Mouse (Mus musculus): ENCODE measurements around the gene Orai3. TPM values are rescaled to one million over a fixed set of nuclear protein-coding genes. Genes with fewer than 3 reads are reported as not detected.

The Orai3 gene
- total RNA-seq, 2 experiments from 2014 or later: 16.8 to 20.5 TPM

DNA sequence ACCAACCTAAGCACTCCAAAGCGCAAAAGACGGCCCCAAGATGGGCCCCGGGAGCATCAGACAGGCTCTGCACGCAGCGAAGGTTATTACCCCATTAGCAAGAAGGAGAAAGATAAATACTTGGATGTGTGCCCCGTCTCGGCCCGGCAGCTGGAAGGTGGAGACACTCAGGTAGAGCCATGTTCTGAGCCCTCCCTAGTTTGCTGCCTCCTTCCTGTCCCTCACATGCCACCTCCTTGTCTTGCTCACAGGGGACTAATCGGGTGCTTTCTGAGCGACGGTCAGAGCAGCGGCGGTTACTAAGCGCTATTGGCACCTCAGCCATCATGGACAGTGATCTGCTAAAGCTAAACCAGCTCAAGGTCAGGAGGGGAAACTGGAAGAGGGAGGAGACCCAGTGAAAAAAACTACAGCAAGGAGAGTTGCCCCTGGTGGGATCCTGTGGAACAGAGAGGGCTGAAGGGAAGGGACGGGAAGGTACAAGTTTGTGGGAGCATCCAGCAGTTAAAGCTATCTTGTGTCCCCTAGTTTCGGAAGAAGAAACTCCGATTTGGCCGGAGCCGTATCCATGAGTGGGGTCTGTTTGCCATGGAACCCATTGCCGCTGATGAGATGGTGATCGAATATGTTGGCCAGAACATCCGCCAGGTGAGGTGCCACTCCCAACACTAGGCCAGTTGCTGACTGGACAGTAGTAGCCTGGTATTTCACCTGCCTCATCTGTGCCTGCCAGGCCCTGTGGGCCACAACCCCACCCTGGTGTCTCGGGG, 27.6 kb downstream of the Orai3 start:
- no peak for DNase-seq (ENCODE audit: low spot score in 2 of 2)

DNA sequence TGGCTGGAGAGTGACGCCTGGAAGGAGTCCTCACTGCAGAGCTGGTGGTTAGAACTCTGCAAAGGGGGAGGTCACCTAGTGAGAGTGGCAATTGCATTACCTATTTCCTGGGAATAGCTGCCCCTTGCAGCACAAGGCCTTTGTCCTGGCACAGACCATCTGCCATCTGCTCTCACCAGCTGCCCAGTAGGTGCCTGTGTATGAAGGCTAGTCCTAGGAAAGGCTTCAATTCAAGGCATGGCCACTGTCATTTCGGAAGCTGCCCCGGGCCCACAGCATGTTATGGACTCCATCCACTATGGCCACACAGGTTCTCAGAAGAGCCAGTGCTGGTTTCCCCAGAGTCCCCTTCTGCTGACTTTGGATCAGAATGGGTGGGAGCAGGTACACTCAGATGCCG, 29.0 kb downstream of the Orai3 start:
- no peak for DNase-seq (ENCODE audit: low spot score in 2 of 2)

DNA sequence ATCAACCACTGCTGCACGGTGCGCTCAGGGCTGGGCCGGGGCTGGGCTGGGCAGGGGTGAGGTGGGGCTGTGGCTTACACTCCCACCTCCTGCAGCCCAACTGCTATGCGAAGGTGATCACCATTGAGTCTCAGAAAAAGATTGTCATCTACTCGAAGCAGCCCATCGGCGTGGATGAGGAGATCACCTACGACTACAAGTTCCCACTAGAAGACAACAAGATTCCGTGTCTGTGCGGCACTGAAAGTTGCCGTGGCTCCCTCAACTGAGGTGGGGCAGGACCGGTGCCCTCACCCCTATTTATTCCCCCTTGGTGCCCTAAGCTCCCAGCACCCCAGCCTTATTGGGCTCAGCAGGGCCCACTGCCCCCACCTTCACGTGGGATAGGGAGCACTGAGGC, 29.6 kb downstream of the Orai3 start:
- no peak for DNase-seq (ENCODE audit: low spot score in 2 of 2)

DNA sequence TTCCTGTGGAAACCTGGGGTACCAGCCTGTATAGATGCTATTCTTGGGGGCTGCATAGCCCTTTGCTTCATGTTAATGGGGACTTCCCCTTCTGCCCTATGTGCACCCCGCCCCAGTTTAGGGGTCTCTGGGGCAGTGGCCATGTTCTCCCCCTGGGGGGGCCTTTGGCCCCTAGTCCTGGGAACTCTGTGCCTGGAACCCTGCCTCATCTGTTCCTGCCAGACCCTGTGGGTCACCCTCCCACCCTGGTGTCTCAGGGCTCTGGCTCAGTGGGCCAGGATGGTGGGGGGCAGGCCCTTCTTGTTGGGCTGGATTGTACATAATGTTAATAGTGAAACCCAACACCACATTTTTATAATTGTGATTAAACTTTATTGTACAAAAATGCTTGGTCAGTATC, 30.1 kb downstream of the Orai3 start:
- DNase-seq (ENCODE audit: low spot score in 2 of 2): no peak

DNA sequence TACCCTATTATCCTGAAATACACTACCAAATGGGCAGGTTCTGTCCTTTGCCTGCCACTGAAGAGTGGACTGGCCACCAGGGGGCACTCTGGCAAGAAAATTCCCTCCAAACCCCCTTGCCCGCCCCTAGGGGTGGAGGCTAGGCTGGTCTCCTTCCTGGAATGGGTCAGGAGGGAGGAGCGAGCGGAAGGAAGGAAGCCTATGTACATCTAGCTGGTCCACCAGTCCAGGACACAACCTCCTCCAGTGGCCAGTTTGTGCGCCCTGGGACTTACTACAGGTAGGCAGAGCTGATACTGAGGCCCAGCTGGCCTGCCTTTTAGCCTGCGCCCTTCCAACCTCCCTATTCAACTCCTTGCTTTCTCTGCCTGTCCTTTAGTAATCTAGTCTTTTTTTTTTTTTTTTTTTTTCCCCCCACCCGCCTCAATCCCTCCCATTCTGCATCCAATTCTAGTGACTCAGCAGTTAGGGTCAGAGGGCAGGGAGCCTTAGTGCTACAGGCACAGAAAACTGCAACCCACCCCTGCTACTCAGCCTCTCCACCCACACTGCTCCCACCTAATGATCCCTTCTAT, 30.9 kb downstream of the Orai3 start, which contains the start of gene Hsd3b7:
Gene Hsd3b7, plus strand, starts transcription at position 170 of the 575 bp plus-strand sequence.
- DNase-seq (ENCODE audit: low spot score in 2 of 2): peak; percentile 84 to 89

DNA sequence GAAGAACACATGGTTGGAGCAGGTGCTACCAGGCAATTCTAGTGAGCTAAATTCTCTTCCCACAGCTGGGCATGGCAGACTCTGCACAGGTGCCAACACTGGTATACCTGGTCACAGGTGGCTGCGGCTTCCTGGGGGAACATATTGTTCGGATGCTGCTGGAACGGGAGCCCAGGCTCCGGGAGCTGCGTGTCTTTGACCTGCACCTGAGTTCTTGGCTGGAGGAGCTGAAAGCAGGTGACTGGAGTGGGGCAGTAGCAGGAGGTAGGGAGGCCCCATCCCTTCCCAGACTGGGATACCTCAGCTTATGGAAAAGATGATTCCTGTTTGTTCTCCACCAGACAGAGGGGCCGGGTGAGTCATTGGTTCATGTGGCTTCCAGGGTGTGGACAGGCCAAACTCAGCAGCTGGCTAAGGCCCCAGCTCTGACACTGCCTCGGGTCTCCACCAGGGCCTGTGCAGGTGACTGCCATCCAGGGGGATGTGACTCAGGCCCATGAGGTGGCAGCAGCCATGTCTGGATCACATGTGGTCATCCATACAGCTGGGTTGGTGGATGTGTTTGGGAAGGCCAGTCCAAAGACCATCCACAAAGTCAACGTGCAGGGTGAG, 31.5 kb downstream of the Orai3 start:
- DNase-seq (ENCODE audit: low spot score in 2 of 2): no peak

DNA sequence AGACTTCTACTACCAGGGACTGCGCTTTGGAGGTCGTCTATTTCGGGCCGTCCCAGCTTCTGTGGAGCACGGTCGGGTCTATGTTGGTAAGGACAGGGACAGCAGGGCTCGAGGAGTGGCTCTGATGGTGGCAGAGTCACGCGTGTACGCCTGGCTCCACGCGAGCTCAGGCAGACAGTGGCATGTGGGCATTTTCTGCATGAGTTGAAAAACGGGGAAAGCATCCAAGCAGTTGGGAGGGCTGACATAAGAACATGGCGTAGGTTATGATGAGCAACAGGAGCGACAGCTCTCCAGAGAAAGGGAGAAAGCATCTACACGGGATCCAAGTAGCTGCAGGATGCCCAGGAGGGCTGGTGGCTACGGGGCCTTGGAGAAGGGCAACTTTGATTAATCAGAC, 32.7 kb downstream of the Orai3 start:
- DNase-seq (ENCODE audit: low spot score in 2 of 2): no peak

DNA sequence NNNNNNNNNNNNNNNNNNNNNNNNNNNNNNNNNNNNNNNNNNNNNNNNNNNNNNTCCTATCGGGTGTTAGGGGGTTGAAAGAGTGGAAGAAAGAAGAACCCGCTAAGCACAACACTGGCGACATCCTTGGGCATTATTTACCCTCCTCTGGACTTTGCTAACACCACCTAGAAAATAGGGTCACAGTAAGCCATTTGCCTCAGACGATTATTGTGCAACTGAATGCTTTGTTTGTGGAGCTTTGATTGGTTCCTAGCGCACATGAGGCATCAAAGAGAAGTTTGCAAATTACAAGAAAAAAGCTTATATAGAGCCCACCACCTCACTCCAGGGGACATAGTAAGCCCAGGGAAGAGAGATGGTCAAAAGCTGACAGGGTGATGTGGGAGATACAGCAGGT, 39.2 kb downstream of the Orai3 start:
- no peak for DNase-seq (ENCODE audit: low spot score in 2 of 2)

DNA sequence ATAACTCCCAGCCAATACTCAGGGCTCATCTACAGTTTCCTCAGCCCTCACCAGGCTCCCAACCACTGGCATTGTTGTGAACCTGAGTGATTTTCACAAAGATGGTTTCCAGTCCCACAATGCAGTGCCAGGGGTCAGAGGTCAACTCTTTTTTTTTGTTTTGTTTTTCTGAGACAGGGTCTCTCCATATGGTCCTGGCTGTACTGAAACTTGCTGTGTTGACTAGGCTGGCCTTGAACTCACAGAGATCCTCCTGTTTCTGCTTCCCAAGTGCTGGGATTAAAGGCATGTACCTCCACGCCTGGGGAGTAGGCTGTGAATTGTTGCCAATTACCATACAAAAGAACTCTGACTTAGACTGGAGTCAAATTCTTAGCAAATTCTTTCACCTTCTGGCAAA, 40.2 kb downstream of the Orai3 start:
- DNase-seq (ENCODE audit: low spot score in 2 of 2): no peak

DNA sequence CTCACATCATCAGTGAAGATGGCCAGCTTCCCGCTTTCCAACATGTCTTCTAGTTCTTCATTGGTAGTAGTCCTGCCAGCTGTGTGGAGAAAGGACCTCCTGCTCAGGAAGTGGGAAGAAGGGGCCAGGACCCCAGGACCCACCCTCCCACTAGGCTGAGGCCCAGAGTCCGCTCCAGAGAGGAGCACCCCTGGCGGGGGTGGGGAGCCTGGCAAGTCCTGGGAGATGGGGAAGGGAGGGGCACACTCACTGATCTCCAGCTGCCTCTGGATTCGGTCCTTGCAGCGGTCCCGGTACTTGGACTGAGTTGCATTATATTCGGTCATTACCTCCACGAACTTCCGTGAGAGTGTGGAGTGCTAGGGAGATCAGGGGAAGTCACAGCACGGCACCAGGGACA, 41.0 kb downstream of the Orai3 start:
- no peak for DNase-seq (ENCODE audit: low spot score in 2 of 2)

DNA sequence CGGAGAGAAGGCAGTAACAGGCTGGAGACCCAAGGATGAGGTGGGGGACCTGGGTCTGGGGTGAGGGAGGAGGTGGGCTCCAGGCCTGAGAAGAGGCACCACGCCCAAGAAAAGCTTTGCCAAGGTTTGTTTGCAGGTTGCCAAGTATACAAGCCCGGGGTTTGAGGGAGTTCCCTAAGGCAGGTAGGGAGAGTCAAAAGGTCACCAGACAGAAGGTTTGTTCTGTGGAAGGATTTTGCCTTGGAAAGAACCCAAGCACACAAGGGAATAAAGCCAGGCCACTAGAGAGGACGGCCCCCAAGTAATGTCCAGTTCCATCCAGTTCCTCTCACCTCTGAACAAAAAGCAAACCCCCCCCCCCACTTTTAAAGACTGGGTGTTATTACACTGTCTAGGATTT, 41.6 kb downstream of the Orai3 start:
- no peak for DNase-seq (ENCODE audit: low spot score in 2 of 2)

DNA sequence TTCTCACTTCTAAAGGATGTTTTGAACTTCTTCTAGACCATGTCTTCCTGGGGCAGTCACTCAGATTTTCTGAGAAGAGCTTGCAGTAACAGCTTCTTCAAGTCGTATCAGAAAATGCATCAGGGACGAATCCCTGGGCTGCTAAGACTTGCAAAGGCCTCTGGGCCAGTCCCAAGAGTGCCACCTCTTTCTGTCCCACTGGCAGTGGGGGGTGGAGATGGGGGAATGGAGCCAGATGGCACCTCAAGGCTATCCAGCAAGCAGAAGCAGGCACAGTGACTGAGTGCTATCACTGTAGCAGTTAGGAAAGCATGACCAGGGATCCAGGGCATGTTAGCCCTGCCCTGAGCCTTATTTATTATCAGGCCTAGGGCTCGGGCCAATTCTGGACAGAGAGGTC, 42.7 kb downstream of the Orai3 start:
- DNase-seq (ENCODE audit: low spot score in 2 of 2): no peak

DNA sequence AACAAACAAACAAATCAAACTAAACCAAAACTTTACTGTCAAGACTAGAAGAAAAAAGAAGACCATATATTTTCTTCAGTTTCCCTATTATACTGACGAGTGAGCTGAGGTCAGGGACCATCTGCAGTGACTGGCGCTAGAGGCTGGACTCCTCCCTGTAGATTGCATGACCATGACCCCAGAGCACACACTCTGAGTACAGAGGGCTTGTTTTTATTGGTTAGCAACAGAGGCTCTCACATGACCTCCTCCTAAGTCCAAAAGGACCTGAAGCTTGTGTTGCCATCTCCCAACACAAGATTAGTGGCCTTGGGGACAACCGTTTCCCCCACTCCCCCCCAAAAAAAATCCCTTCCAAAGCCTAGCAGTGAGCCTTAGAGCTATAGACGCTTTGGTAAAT, 44.2 kb downstream of the Orai3 start:
- no peak for DNase-seq (ENCODE audit: low spot score in 2 of 2)

DNA sequence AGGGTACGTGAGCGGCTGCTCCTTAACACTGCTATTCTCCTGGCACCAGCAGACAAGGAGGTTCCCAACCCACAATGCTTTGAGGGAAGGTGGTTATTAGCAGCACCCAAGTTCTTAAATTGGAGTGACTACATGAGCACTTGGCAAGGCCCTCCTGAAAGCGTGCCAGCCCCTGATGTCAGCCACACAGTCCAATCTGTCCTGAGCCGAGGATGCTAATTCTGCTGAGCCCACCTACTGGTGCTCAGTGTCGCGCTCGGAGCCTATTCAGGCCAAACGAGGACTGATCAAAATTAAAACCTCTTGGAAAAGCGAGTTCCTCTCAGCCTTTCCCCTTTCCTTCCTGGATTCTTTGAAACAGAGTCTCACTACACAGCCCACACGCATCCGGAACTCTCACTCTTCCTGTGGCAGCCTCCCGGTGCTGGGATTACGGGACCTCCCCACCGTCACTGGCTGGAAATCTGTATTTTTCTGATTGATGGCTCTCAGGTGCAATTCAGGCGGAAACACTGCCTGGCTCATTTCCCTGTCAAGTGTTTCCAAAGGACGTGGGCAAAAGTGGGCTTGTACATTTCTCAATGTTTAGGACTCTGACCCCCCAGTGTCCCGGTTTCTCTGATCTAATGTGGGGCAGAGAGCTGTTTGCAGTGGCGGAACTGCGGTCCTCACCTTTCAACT, 44.8 kb downstream of the Orai3 start:
- peak; percentile 72 to 81 for DNase-seq (ENCODE audit: low spot score in 2 of 2)

DNA sequence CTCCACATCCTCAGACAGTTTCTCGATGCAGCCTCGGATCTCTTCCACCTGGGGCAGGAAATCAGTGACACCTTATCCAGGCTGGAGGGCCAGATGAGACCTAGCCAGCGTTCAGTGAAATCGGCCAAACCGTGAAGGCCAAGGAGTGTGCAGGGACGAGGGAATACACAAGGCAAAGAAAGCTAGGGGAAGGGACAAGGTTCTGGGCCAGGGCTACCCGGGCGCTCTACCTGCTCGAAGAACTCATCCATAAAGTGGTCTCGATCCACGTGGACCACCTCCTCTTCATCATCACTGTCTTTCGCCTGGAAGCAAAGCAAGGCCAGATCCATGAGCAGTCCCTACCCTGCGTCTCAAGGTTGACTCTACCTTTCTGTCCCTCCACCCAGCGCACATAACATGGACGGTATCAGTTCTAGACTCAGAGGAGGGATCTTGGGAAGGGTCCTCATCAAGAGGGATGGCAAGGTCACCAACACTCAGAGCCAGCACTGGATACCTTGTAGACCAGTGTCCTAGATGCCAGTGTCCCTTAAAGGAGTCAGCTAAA, 45.6 kb downstream of the Orai3 start:
- no peak for DNase-seq (ENCODE audit: low spot score in 2 of 2)

DNA sequence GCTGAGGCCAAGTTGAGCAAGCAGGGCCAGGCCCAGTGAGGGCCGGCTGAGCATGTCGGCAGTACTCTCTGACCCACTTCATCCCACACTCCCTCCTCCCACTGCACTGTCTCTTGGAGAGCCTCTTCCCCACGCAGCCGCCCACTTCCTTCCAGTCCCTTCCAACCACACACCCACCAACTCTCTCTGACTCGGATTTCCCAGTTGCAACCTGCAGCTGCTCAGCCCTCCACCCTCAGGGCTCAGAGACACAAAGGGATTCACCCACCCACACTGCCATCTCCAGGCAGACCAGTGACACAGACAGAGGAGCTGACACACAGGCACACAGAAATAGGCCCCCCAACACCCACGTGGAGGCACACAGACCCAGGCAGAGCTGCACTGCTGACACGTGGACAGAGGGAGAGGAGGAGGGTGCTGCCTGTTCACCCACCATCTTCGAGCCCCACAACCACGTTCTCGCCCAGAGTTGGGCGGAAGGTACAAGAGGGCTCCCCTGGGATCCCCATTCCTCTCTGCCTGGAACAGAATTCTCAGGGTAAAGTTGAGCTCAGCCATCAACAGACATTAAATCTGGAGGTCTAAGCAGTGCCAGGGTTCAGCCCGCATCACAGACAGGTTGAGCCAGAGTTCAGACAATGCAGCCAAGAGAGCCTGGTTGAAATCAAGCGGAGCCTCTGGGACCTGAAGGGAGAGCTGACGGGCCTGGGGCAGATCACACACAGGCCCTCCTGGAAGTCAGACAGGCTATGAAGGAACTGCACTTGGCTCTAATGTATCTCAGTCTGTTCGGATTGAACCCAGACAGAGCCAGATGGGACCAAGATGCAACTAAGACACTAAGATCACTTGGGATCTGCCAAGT, 46.6 kb downstream of the Orai3 start:
- DNase-seq (ENCODE audit: low spot score in 2 of 2): peak; percentile 80 to 87

DNA sequence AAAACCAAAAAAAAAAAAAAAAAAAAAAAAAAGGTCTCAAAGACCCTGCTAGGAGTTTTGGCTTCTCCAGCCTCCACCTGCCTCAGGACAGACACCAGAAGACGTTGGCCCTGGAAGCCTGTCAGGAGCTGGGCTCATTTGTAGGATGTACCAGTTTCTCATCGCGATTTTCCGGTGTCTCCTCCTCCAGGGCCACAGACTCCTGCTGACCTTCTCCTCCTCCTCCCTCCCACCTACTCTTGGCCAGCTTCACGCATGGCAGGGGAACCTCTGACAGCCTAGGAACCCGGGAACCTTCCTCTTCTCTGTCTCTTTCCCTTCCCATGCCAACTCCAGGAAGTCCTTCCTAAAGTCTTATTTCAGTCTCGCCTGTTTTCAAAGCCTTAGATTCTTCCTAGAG, 47.4 kb downstream of the Orai3 start:
- no peak for DNase-seq (ENCODE audit: low spot score in 2 of 2)

DNA sequence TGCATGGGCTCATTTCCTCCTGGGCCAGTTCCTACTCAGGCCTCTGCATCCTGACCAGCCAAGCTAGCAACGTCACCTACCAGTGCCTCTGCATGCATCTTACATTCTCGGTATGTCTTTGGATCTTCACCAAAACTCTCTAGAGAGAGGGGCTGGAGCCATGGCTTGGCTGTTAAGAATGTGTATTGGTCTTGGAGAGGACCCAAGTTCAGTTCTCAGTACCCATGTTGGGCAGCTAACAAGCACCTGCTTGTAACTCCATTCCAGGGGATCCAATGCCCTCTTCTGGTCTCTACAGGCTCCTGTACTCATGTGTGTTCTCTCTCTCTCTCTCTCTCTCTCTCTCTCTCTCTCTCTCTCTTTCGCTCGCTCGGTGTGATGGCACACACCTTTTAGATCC, 48.2 kb downstream of the Orai3 start:
- DNase-seq (ENCODE audit: low spot score in 2 of 2): no peak

DNA sequence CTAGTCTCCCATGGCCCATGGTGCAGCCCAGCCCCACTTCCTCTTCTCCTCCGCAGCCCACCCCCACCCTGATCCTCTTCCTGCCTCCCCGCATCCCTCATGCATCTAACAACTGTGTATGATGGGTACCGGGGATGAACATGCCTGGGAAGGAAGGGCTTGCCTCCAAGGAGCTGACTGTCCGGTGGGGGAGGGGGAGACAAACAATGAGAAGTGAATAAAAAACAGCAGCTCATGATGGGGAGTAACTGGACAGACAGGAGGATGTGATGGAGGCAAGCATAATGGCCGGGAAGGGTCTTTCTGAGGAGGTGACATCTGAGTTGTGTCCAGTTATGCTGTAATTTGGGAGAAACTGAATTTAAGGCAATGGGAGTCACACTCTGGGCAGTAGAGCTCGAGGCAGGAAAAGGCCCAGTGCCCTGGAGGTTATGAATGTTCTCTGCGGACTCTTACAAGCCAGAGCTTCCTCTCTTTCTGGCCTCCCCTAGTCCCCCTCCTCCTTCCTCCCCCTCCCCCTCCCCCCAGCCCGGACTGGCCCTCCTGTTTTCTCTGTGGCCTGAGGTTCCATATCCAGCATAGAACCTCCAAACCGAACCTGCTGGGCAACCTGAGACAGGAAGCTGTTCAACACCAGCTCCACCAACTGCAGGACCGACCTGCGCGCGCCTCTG, 51.4 kb downstream of the Orai3 start:
- no peak for DNase-seq (ENCODE audit: low spot score in 2 of 2)

DNA sequence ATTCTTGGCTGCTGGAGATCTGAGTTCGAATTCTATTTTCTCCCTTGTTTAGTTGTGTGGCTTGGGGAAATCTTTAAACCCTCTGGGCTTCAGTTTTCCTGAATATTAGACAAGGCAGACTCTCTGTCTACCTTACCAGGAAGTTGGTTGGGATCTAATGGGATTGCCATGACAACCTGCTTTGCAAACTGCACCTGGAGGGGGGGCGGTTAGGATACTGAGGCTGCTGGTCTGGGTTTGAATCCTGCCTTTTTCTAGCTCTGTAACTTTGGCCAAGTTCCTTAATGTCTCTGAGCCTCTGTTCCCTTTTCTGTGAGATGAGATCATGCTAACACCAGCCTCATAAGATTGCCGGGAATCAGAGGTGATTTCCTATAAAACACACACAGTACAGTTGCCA, 52.9 kb downstream of the Orai3 start:
- DNase-seq (ENCODE audit: low spot score in 2 of 2): no peak
